Mouse (Mus musculus): ENCODE results near the gene Evi2.

Gene Evi2

GRCm38 (mm10) chr11:79530774-79531173, 385 bp upstream of the Evi2 start:
- Histone ChIP-seq H3K36me3 (ENCODE audit: control insufficient read depth, insufficient read depth, low read length, poor library complexity, severe bottlenecking) (peaks cover 2% of the 10 kb centered on the region), H3K27me3 (ENCODE audit: control insufficient read depth, insufficient read depth, low read length, poor library complexity, severe bottlenecking) (no peaks in the 10 kb centered on the region)

GRCm38 (mm10) chr11:79529736-79530135, 653 bp downstream of the Evi2 start:
- Histone ChIP-seq H3K27me3 (ENCODE audit: control insufficient read depth, insufficient read depth, low read length, poor library complexity, severe bottlenecking) (no peaks in the 10 kb centered on the region), H3K36me3 (ENCODE audit: control insufficient read depth, insufficient read depth, low read length, poor library complexity, severe bottlenecking) (peaks cover 2% of the 10 kb centered on the region)
- DNase-seq (ENCODE audit: low read depth, low spot score) = peak; percentile 74

More at GRCm38 (mm10) chr11:79530774-79531173, 385 bp upstream of the Evi2 start:
- DNase-seq (ENCODE audit: low read depth, low spot score) = no peak

GRCm38 (mm10) chr11:79529226-79529625, 1.2 kb downstream of the Evi2 start:
- peak; percentile 16 for DNase-seq (ENCODE audit: low read depth, low spot score)
- Histone ChIP-seq H3K27me3 (ENCODE audit: control insufficient read depth, insufficient read depth, low read length, poor library complexity, severe bottlenecking) (no peaks in the 10 kb centered on the region), H3K36me3 (ENCODE audit: control insufficient read depth, insufficient read depth, low read length, poor library complexity, severe bottlenecking) (peaks cover 2% of the 10 kb centered on the region)

- peak; percentile 54 for DNase-seq (ENCODE audit: low read depth, low spot score)
- Histone ChIP-seq H3K36me3 (ENCODE audit: control insufficient read depth, insufficient read depth, low read length, poor library complexity, severe bottlenecking) (peaks cover 2% of the 10 kb centered on the region), H3K27me3 (ENCODE audit: control insufficient read depth, insufficient read depth, low read length, poor library complexity, severe bottlenecking) (no peaks in the 10 kb centered on the region)
Measured at GRCm38 (mm10) chr11:79528601-79529000, 1.8 kb downstream of the Evi2 start.

GRCm38 (mm10) chr11:79527739-79528384, 2.5 kb downstream of the Evi2 start:
- peak; percentile 88 for DNase-seq (ENCODE audit: low read depth, low spot score)
- no peaks in the 10 kb centered on the region for H3K27me3 ChIP-seq (ENCODE audit: control insufficient read depth, insufficient read depth, low read length, poor library complexity, severe bottlenecking)

GRCm38 (mm10) chr11:79527015-79527738, 3.2 kb downstream of the Evi2 start:
- peaks cover 2% of the 10 kb centered on the region for H3K36me3 ChIP-seq (ENCODE audit: control insufficient read depth, insufficient read depth, low read length, poor library complexity, severe bottlenecking)
- peak; percentile 82 for DNase-seq (ENCODE audit: low read depth, low spot score)
- H3K27me3 ChIP-seq (ENCODE audit: control insufficient read depth, insufficient read depth, low read length, poor library complexity, severe bottlenecking) = no peaks in the 10 kb centered on the region

More at GRCm38 (mm10) chr11:79527739-79528384, 2.5 kb downstream of the Evi2 start:
- peaks cover 2% of the 10 kb centered on the region for H3K36me3 ChIP-seq (ENCODE audit: control insufficient read depth, insufficient read depth, low read length, poor library complexity, severe bottlenecking)

- no peaks in the 10 kb centered on the region for H3K27me3 ChIP-seq (ENCODE audit: control insufficient read depth, insufficient read depth, low read length, poor library complexity, severe bottlenecking)
- no peak for DNase-seq (ENCODE audit: low read depth, low spot score)
- peaks cover 2% of the 10 kb centered on the region for H3K36me3 ChIP-seq (ENCODE audit: control insufficient read depth, insufficient read depth, low read length, poor library complexity, severe bottlenecking)
Measured at GRCm38 (mm10) chr11:79526549-79526948, 3.8 kb downstream of the Evi2 start.

- peak; percentile 39 for DNase-seq (ENCODE audit: low read depth, low spot score)
Measured at GRCm38 (mm10) chr11:79524310-79524575, 6.1 kb downstream of the Evi2 start.

GRCm38 (mm10) chr11:79523560-79524309, 6.7 kb downstream of the Evi2 start, which contains the start of gene Evi2b:
Gene Evi2b (minus strand): TSS chr11:79523762.
- H3K36me3 ChIP-seq (ENCODE audit: control insufficient read depth, insufficient read depth, low read length, poor library complexity, severe bottlenecking) = peaks cover 2% of the 10 kb centered on the region
- H3K27me3 ChIP-seq (ENCODE audit: control insufficient read depth, insufficient read depth, low read length, poor library complexity, severe bottlenecking) = no peaks in the 10 kb centered on the region
- DNase-seq (ENCODE audit: low read depth, low spot score) = peak; percentile 70

More at GRCm38 (mm10) chr11:79524310-79524575, 6.1 kb downstream of the Evi2 start:
- Histone ChIP-seq H3K27me3 (ENCODE audit: control insufficient read depth, insufficient read depth, low read length, poor library complexity, severe bottlenecking) (no peaks in the 10 kb centered on the region), H3K36me3 (ENCODE audit: control insufficient read depth, insufficient read depth, low read length, poor library complexity, severe bottlenecking) (peaks cover 2% of the 10 kb centered on the region)

GRCm38 (mm10) chr11:79522944-79523343, 7.4 kb downstream of the Evi2 start:
- Histone ChIP-seq H3K36me3 (ENCODE audit: control insufficient read depth, insufficient read depth, low read length, poor library complexity, severe bottlenecking) (peaks cover 2% of the 10 kb centered on the region), H3K27me3 (ENCODE audit: control insufficient read depth, insufficient read depth, low read length, poor library complexity, severe bottlenecking) (no peaks in the 10 kb centered on the region)
- no peak for DNase-seq (ENCODE audit: low read depth, low spot score)

GRCm38 (mm10) chr11:79521930-79522329, 8.5 kb downstream of the Evi2 start:
- no peaks in the 10 kb centered on the region for H3K27me3 ChIP-seq (ENCODE audit: control insufficient read depth, insufficient read depth, low read length, poor library complexity, severe bottlenecking)
- peaks cover 4% of the 10 kb centered on the region for H3K36me3 ChIP-seq (ENCODE audit: control insufficient read depth, insufficient read depth, low read length, poor library complexity, severe bottlenecking)
- peak; percentile 64 for DNase-seq (ENCODE audit: low read depth, low spot score)

- H3K36me3 ChIP-seq (ENCODE audit: control insufficient read depth, insufficient read depth, low read length, poor library complexity, severe bottlenecking) = peaks cover 8% of the 10 kb centered on the region; the same call in 1 of the 2 replicates
- H3K27me3 ChIP-seq (ENCODE audit: control insufficient read depth, insufficient read depth, low read length, poor library complexity, severe bottlenecking) = no peaks in the 10 kb centered on the region
- DNase-seq (ENCODE audit: low read depth, low spot score) = peak; percentile 25
Measured at GRCm38 (mm10) chr11:79520772-79521171, 9.6 kb downstream of the Evi2 start.

GRCm38 (mm10) chr11:79519878-79520291, 10.5 kb downstream of the Evi2 start:
- peak; percentile 94 for DNase-seq (ENCODE audit: low read depth, low spot score)

GRCm38 (mm10) chr11:79519299-79519698, 11.1 kb downstream of the Evi2 start:
- peaks cover 16% of the 10 kb centered on the region for H3K36me3 ChIP-seq (ENCODE audit: control insufficient read depth, insufficient read depth, low read length, poor library complexity, severe bottlenecking)
- DNase-seq (ENCODE audit: low read depth, low spot score) = peak; percentile 25
- no peaks in the 10 kb centered on the region for H3K27me3 ChIP-seq (ENCODE audit: control insufficient read depth, insufficient read depth, low read length, poor library complexity, severe bottlenecking)

More at GRCm38 (mm10) chr11:79519878-79520291, 10.5 kb downstream of the Evi2 start:
- no peaks in the 10 kb centered on the region for H3K27me3 ChIP-seq (ENCODE audit: control insufficient read depth, insufficient read depth, low read length, poor library complexity, severe bottlenecking)
- H3K36me3 ChIP-seq (ENCODE audit: control insufficient read depth, insufficient read depth, low read length, poor library complexity, severe bottlenecking) = peaks cover 13% of the 10 kb centered on the region

GRCm38 (mm10) chr11:79515798-79516197, 14.6 kb downstream of the Evi2 start:
- H3K36me3 ChIP-seq (ENCODE audit: control insufficient read depth, insufficient read depth, low read length, poor library complexity, severe bottlenecking) = peaks cover 21% of the 10 kb centered on the region
- no peaks in the 10 kb centered on the region for H3K27me3 ChIP-seq (ENCODE audit: control insufficient read depth, insufficient read depth, low read length, poor library complexity, severe bottlenecking)
- DNase-seq (ENCODE audit: low read depth, low spot score) = no peak

Data from splenic B cell, adult 2 months (primary cell).